Mouse (Mus musculus) megakaryocyte, embryonic 14.5 days (primary cell): ENCODE results near the gene Cped1. TPM values are rescaled to one million over a fixed set of nuclear protein-coding genes. Genes with fewer than 3 reads are reported as not detected.

Source experiments
- H3K27me3 ChIP-seq: replicated peaks from 2 replicates; pipeline ENCODE3; 2012; ENCODE audit warnings: inconsistent platforms
- H3K36me3 ChIP-seq: replicated peaks from 2 replicates; pipeline ENCODE3; 2012; ENCODE audit warnings: low read length, inconsistent platforms, mixed read lengths
- H3K4me1 ChIP-seq: 2 replicates; pipeline ENCODE4 v1.6.1; 2012; ENCODE audit warnings: inconsistent platforms
- H3K4me3 ChIP-seq: replicated peaks from 2 replicates; pipeline ENCODE3; 2012; ENCODE audit warnings: moderate library complexity, mild to moderate bottlenecking, inconsistent platforms
- H3K9me3 ChIP-seq: 2 replicates; pipeline ENCODE4 v1.6.1; 2012; ENCODE audit warnings: inconsistent platforms
- FLI1 ChIP-seq: IDR thresholded peaks from 2 replicates; pipeline ENCODE4 v1.6.1; 2012; ENCODE audit warnings: low read length, inconsistent platforms, mixed read lengths
- GATA1 ChIP-seq: IDR thresholded peaks from 3 replicates; pipeline ENCODE4 v1.6.1; 2012; ENCODE audit warnings: mixed read lengths, low read length, inconsistent platforms, borderline replicate concordance
- polyA plus RNA-seq: library from polyadenylated mRNA; stranded (reverse); fragments of >175 nt; gene quantifications from 2 replicates; pipeline ENCODE4 v1.2.3, GENCODE M21; 2012; ENCODE audit warnings: low replicate concordance; ENCODE audit not compliant: insufficient read depth

Gene Cped1
- polyA plus RNA-seq, 1 experiment = 0.17 TPM

- Histone ChIP-seq H3K4me3 (no peak overlapping the region), H3K9me3 (no peaks in the 10 kb centered on the region), H3K36me3 (peaks cover 16% of the 10 kb centered on the region), H3K27me3 (no peaks in the 10 kb centered on the region), H3K4me1 (peaks cover 26% of the 10 kb centered on the region)
- no peak for TF ChIP-seq FLI1
- TF ChIP-seq GATA1 = no peak
Observed at GRCm38 (mm10) chr6:22213813-22214212, 228.1 kb downstream of the Cped1 start.

- peaks cover 16% of the 10 kb centered on the region for H3K36me3 ChIP-seq
- no peak for TF ChIP-seq FLI1
- TF ChIP-seq GATA1 = no peak
- H3K27me3 ChIP-seq = no peaks in the 10 kb centered on the region
- no peak overlapping the region for H3K4me3 ChIP-seq
- H3K4me1 ChIP-seq = peaks cover 24% of the 10 kb centered on the region
- H3K9me3 ChIP-seq = no peaks in the 10 kb centered on the region
Observed at GRCm38 (mm10) chr6:22214665-22215064, 228.9 kb downstream of the Cped1 start.

GRCm38 (mm10) chr6:22216276-22216973 lies 230.7 kb downstream of the Cped1 start:
- peaks cover 28% of the 10 kb centered on the region for H3K4me1 ChIP-seq
- TF ChIP-seq GATA1 (no peak), FLI1 (no peak)
- peaks cover 16% of the 10 kb centered on the region for H3K36me3 ChIP-seq
- H3K27me3 ChIP-seq = no peaks in the 10 kb centered on the region
- no peak overlapping the region for H3K4me3 ChIP-seq
- H3K9me3 ChIP-seq = no peaks in the 10 kb centered on the region

- no peaks in the 10 kb centered on the region for H3K27me3 ChIP-seq
- H3K9me3 ChIP-seq = no peaks in the 10 kb centered on the region
- peaks cover 27% of the 10 kb centered on the region for H3K36me3 ChIP-seq
- peaks cover 20% of the 10 kb centered on the region for H3K4me1 ChIP-seq
- TF ChIP-seq GATA1 = no peak
- no peak for TF ChIP-seq FLI1
- no peak overlapping the region for H3K4me3 ChIP-seq
Observed at GRCm38 (mm10) chr6:22221134-22221533, 235.4 kb downstream of the Cped1 start.

GRCm38 (mm10) chr6:22222087-22222486 lies 236.4 kb downstream of the Cped1 start:
- no peaks in the 10 kb centered on the region for H3K9me3 ChIP-seq
- peak overlapping the region; percentile 72 for H3K4me3 ChIP-seq
- peaks cover 20% of the 10 kb centered on the region for H3K36me3 ChIP-seq
- no peak for TF ChIP-seq FLI1
- TF ChIP-seq GATA1 = no peak
- peaks cover 20% of the 10 kb centered on the region for H3K4me1 ChIP-seq
- H3K27me3 ChIP-seq = no peaks in the 10 kb centered on the region

- TF ChIP-seq FLI1 = no peak
- no peak for TF ChIP-seq GATA1
- Histone ChIP-seq H3K4me1 (peaks cover 20% of the 10 kb centered on the region), H3K4me3 (peak overlapping the region; percentile 72), H3K27me3 (no peaks in the 10 kb centered on the region), H3K36me3 (peaks cover 17% of the 10 kb centered on the region), H3K9me3 (no peaks in the 10 kb centered on the region)
Observed at GRCm38 (mm10) chr6:22222947-22223346, 237.2 kb downstream of the Cped1 start.

GRCm38 (mm10) chr6:22224351-22224750 lies 238.6 kb downstream of the Cped1 start:
- no peak for TF ChIP-seq FLI1
- no peak for TF ChIP-seq GATA1
- H3K9me3 ChIP-seq = no peaks in the 10 kb centered on the region
- no peak overlapping the region for H3K4me3 ChIP-seq
- peaks cover 20% of the 10 kb centered on the region for H3K4me1 ChIP-seq
- peaks cover 17% of the 10 kb centered on the region for H3K36me3 ChIP-seq
- no peaks in the 10 kb centered on the region for H3K27me3 ChIP-seq

- TF ChIP-seq FLI1 (no peak), GATA1 (no peak)
- peaks cover 16% of the 10 kb centered on the region for H3K36me3 ChIP-seq
- no peaks in the 10 kb centered on the region for H3K9me3 ChIP-seq
- peak overlapping the region; percentile 34 for H3K4me3 ChIP-seq
- H3K4me1 ChIP-seq = peaks cover 24% of the 10 kb centered on the region
- no peaks in the 10 kb centered on the region for H3K27me3 ChIP-seq
Observed at GRCm38 (mm10) chr6:22231244-22231643, 245.5 kb downstream of the Cped1 start.

- no peak overlapping the region for H3K4me3 ChIP-seq
- H3K36me3 ChIP-seq = peaks cover 34% of the 10 kb centered on the region
- no peak for TF ChIP-seq FLI1
- no peak for TF ChIP-seq GATA1
- peaks cover 29% of the 10 kb centered on the region for H3K4me1 ChIP-seq
- H3K27me3 ChIP-seq = no peaks in the 10 kb centered on the region
- H3K9me3 ChIP-seq = no peaks in the 10 kb centered on the region
Observed at GRCm38 (mm10) chr6:22233517-22233916, 247.8 kb downstream of the Cped1 start.

GRCm38 (mm10) chr6:22235133-22235532 lies 249.4 kb downstream of the Cped1 start:
- Histone ChIP-seq H3K4me3 (no peak overlapping the region), H3K4me1 (peaks cover 29% of the 10 kb centered on the region), H3K27me3 (no peaks in the 10 kb centered on the region), H3K36me3 (peaks cover 41% of the 10 kb centered on the region), H3K9me3 (no peaks in the 10 kb centered on the region)
- TF ChIP-seq GATA1 (no peak), FLI1 (no peak)
